Mouse (Mus musculus): ENCODE measurements at regions not wholly inside any gene's neighbourhood (a gene's known extent, or its start where the extent isn't known, plus 50 kb on each side); places are given as distances from the start of the nearest gene placed in this dataset.

GRCm38 (mm10) chr11:113135261-113135660 is 353.2 kb downstream of the Sox9 start:
- Histone ChIP-seq H3K4me2 (ENCODE audit: low read length) (no peak overlapping the region), H3K4me1 (ENCODE audit: control insufficient read depth in 2 of 2, insufficient read depth in 2 of 2, low read length in 2 of 2) (no peaks in the 10 kb centered on the region; a peak in 1 of 4 replicates), H3K4me3 (ENCODE audit: control insufficient read depth in 1 of 2, insufficient read depth in 1 of 2, low read depth in 1 of 2, low read length in 2 of 2) (no peak overlapping the region), H3K27me3 (ENCODE audit: control insufficient read depth, insufficient read depth, low read length) (no peaks in the 10 kb centered on the region), H3K9ac (ENCODE audit: low read length) (no peak overlapping the region), H3K27ac (replicated peaks in 1 of 2; ENCODE audit: control insufficient read depth in 1 of 2, insufficient read depth in 1 of 2, low read depth in 2 of 2, low read length in 2 of 2) (no peak overlapping the region), H3K9me3 (ENCODE audit: control insufficient read depth, low read length) (no peaks in the 10 kb centered on the region), H3K36me3 (ENCODE audit: control insufficient read depth, insufficient read depth, low read length) (no peaks in the 10 kb centered on the region)
- WGBS = 62% methylated on average over 5 of the region's 5 CpGs
- ATAC-seq (ENCODE audit: insufficient number of reproducible peaks, insufficient read depth, low FRiP score, low read depth) = no peak

- no peak overlapping the region for H3K9ac ChIP-seq (ENCODE audit: low read length)
- WGBS = 88% methylated on average over 5 of the region's 5 CpGs
- peaks cover 5 to 11% of the 10 kb centered on the region in 2 experiments for H3K4me1 ChIP-seq (ENCODE audit: control insufficient read depth in 2 of 2, insufficient read depth in 2 of 2, low read length in 2 of 2)
- H3K4me3 ChIP-seq (ENCODE audit: control insufficient read depth in 1 of 2, insufficient read depth in 1 of 2, low read depth in 1 of 2, low read length in 2 of 2) = no peak overlapping the region
- H3K4me2 ChIP-seq (ENCODE audit: low read length) = no peak overlapping the region
- no peak overlapping the region for H3K27ac ChIP-seq (replicated peaks in 1 of 2; ENCODE audit: control insufficient read depth in 1 of 2, insufficient read depth in 1 of 2, low read depth in 2 of 2, low read length in 2 of 2)
- no peak for ATAC-seq (ENCODE audit: insufficient number of reproducible peaks, insufficient read depth, low FRiP score, low read depth)
- no peaks in the 10 kb centered on the region for H3K9me3 ChIP-seq (ENCODE audit: control insufficient read depth, low read length)
- no peaks in the 10 kb centered on the region for H3K36me3 ChIP-seq (ENCODE audit: control insufficient read depth, insufficient read depth, low read length)
- H3K27me3 ChIP-seq (ENCODE audit: control insufficient read depth, insufficient read depth, low read length) = no peaks in the 10 kb centered on the region
These were observed 356.4 kb downstream of the Sox9 start for GRCm38 (mm10) chr11:113138462-113138861.

GRCm38 (mm10) chr11:113140595-113140994 is 358.6 kb downstream of the Sox9 start:
- WGBS = 77% methylated on average over 9 of the region's 9 CpGs
- no peak overlapping the region for H3K27ac ChIP-seq (replicated peaks in 1 of 2; ENCODE audit: control insufficient read depth in 1 of 2, insufficient read depth in 1 of 2, low read depth in 2 of 2, low read length in 2 of 2)
- H3K9ac ChIP-seq (ENCODE audit: low read length) = no peak overlapping the region
- H3K4me2 ChIP-seq (ENCODE audit: low read length) = no peak overlapping the region
- no peak for ATAC-seq (ENCODE audit: insufficient number of reproducible peaks, insufficient read depth, low FRiP score, low read depth)
- no peaks in the 10 kb centered on the region for H3K9me3 ChIP-seq (ENCODE audit: control insufficient read depth, low read length)
- H3K27me3 ChIP-seq (ENCODE audit: control insufficient read depth, insufficient read depth, low read length) = no peaks in the 10 kb centered on the region
- H3K36me3 ChIP-seq (ENCODE audit: control insufficient read depth, insufficient read depth, low read length) = no peaks in the 10 kb centered on the region
- no peak overlapping the region for H3K4me3 ChIP-seq (ENCODE audit: control insufficient read depth in 1 of 2, insufficient read depth in 1 of 2, low read depth in 1 of 2, low read length in 2 of 2)
- H3K4me1 ChIP-seq (ENCODE audit: control insufficient read depth in 2 of 2, insufficient read depth in 2 of 2, low read length in 2 of 2) = peaks cover 11 to 22% of the 10 kb centered on the region in 2 experiments

- H3K4me3 ChIP-seq (ENCODE audit: control insufficient read depth in 1 of 2, insufficient read depth in 1 of 2, low read depth in 1 of 2, low read length in 2 of 2) = no peak overlapping the region
- H3K4me1 ChIP-seq (ENCODE audit: control insufficient read depth in 2 of 2, insufficient read depth in 2 of 2, low read length in 2 of 2) = peaks cover 11 to 22% of the 10 kb centered on the region in 2 experiments
- H3K9me3 ChIP-seq (ENCODE audit: control insufficient read depth, low read length) = no peaks in the 10 kb centered on the region
- no peaks in the 10 kb centered on the region for H3K27me3 ChIP-seq (ENCODE audit: control insufficient read depth, insufficient read depth, low read length)
- no peaks in the 10 kb centered on the region for H3K36me3 ChIP-seq (ENCODE audit: control insufficient read depth, insufficient read depth, low read length)
- H3K9ac ChIP-seq (ENCODE audit: low read length) = no peak overlapping the region
- ATAC-seq (ENCODE audit: insufficient number of reproducible peaks, insufficient read depth, low FRiP score, low read depth) = no peak
- 15% methylated on average over 1 of the region's 1 CpGs for WGBS
- H3K27ac ChIP-seq (replicated peaks in 1 of 2; ENCODE audit: control insufficient read depth in 1 of 2, insufficient read depth in 1 of 2, low read depth in 2 of 2, low read length in 2 of 2) = peak overlapping the region in 1 of 2 experiments; percentile 58; a peak in 1 of 4 replicates
- no peak overlapping the region for H3K4me2 ChIP-seq (ENCODE audit: low read length)
These were observed 360.8 kb downstream of the Sox9 start for GRCm38 (mm10) chr11:113142816-113143215.

- peak overlapping the region; percentile 54 for H3K4me2 ChIP-seq (ENCODE audit: low read length)
- H3K4me3 ChIP-seq (ENCODE audit: control insufficient read depth in 1 of 2, insufficient read depth in 1 of 2, low read depth in 1 of 2, low read length in 2 of 2) = 0 out of 4 replicates have a peak overlapping the region, but pooled peaks of 1 of the 2 experiments have one; percentile 2
- H3K27ac ChIP-seq (replicated peaks in 1 of 2; ENCODE audit: control insufficient read depth in 1 of 2, insufficient read depth in 1 of 2, low read depth in 2 of 2, low read length in 2 of 2) = peak overlapping the region; percentile 18 to 58
- ATAC-seq (ENCODE audit: insufficient number of reproducible peaks, insufficient read depth, low FRiP score, low read depth) = peak; percentile 28; the same call in 1 of the 2 replicates
- H3K9ac ChIP-seq (ENCODE audit: low read length) = no peak overlapping the region
- WGBS = 11% methylated on average over 14 of the region's 14 CpGs
- no peaks in the 10 kb centered on the region for H3K36me3 ChIP-seq (ENCODE audit: control insufficient read depth, insufficient read depth, low read length)
- H3K27me3 ChIP-seq (ENCODE audit: control insufficient read depth, insufficient read depth, low read length) = no peaks in the 10 kb centered on the region
- H3K9me3 ChIP-seq (ENCODE audit: control insufficient read depth, low read length) = no peaks in the 10 kb centered on the region
- H3K4me1 ChIP-seq (ENCODE audit: control insufficient read depth in 2 of 2, insufficient read depth in 2 of 2, low read length in 2 of 2) = peaks cover 11 to 22% of the 10 kb centered on the region in 2 experiments
These were observed 362.0 kb downstream of the Sox9 start for GRCm38 (mm10) chr11:113143839-113144627.

- ATAC-seq (ENCODE audit: insufficient number of reproducible peaks, insufficient read depth, low FRiP score, low read depth) = no peak
- peaks cover 11 to 22% of the 10 kb centered on the region in 2 experiments for H3K4me1 ChIP-seq (ENCODE audit: control insufficient read depth in 2 of 2, insufficient read depth in 2 of 2, low read length in 2 of 2)
- 81% methylated on average over 4 of the region's 4 CpGs for WGBS
These were observed 363.7 kb downstream of the Sox9 start for GRCm38 (mm10) chr11:113145721-113146120.

GRCm38 (mm10) chr11:113146762-113147161 is 364.7 kb downstream of the Sox9 start:
- Histone ChIP-seq H3K4me3 (ENCODE audit: control insufficient read depth in 1 of 2, insufficient read depth in 1 of 2, low read depth in 1 of 2, low read length in 2 of 2) (no peak overlapping the region), H3K4me1 (ENCODE audit: control insufficient read depth in 2 of 2, insufficient read depth in 2 of 2, low read length in 2 of 2) (peaks cover 11 to 22% of the 10 kb centered on the region in 2 experiments), H3K36me3 (ENCODE audit: control insufficient read depth, insufficient read depth, low read length) (no peaks in the 10 kb centered on the region), H3K27me3 (ENCODE audit: control insufficient read depth, insufficient read depth, low read length) (no peaks in the 10 kb centered on the region), H3K4me2 (ENCODE audit: low read length) (no peak overlapping the region), H3K27ac (replicated peaks in 1 of 2; ENCODE audit: control insufficient read depth in 1 of 2, insufficient read depth in 1 of 2, low read depth in 2 of 2, low read length in 2 of 2) (no peak overlapping the region), H3K9me3 (ENCODE audit: control insufficient read depth, low read length) (no peaks in the 10 kb centered on the region), H3K9ac (ENCODE audit: low read length) (no peak overlapping the region)
- no peak for ATAC-seq (ENCODE audit: insufficient number of reproducible peaks, insufficient read depth, low FRiP score, low read depth)
- 87% methylated on average over 8 of the region's 8 CpGs for WGBS

More at GRCm38 (mm10) chr11:113145721-113146120, 363.7 kb downstream of the Sox9 start:
- Histone ChIP-seq H3K36me3 (ENCODE audit: control insufficient read depth, insufficient read depth, low read length) (no peaks in the 10 kb centered on the region), H3K9ac (ENCODE audit: low read length) (no peak overlapping the region), H3K27ac (replicated peaks in 1 of 2; ENCODE audit: control insufficient read depth in 1 of 2, insufficient read depth in 1 of 2, low read depth in 2 of 2, low read length in 2 of 2) (no peak overlapping the region), H3K4me3 (ENCODE audit: control insufficient read depth in 1 of 2, insufficient read depth in 1 of 2, low read depth in 1 of 2, low read length in 2 of 2) (no peak overlapping the region), H3K9me3 (ENCODE audit: control insufficient read depth, low read length) (no peaks in the 10 kb centered on the region), H3K27me3 (ENCODE audit: control insufficient read depth, insufficient read depth, low read length) (no peaks in the 10 kb centered on the region), H3K4me2 (ENCODE audit: low read length) (no peak overlapping the region)

Data from heart, embryonic 14.5 days (tissue).